Mouse (Mus musculus): Measurements from ENCODE around the gene Syngap1.

DNA sequence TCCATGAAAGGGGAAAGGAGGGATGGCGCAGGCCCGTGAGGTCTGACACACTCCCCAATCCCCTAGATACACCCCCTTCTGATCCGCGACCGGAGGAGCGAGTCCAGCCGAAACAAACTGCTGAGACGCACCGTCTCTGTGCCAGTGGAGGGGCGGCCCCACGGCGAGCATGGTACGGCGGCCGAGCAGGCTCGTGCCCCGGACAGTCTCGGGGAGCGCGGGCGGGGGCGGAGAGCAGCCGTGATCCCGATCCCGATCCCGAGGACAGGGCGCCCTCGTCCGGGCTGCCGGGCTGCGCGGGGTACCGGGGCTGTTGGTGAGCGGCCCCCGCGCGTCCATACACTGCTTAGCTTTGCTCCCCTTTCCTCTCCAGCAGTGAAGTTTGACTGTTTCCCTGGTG, 5.5 kb downstream of the Syngap1 start:
- TF ChIP-seq POLR2A (IDR thresholded peaks at IDR 0.05; ENCODE audit: borderline replicate concordance, extremely low read depth, insufficient read depth, insufficient read length, poor library complexity, severe bottlenecking) (no peak), CTCF (IDR thresholded peaks at IDR 0.05; ENCODE audit: borderline replicate concordance, extremely low read depth, insufficient read depth, insufficient read length) (no peak)
